Mouse (Mus musculus) left cerebral cortex, adult 18-20 months (tissue): ENCODE results near the gene Celf6. TPM values are rescaled to one million over a fixed set of nuclear protein-coding genes. Genes with fewer than 3 reads are reported as not detected.

Source experiments
- DNase-seq, 2 experiments: peaks; one replicate each; pipeline ENCODE4 v3.0.0; 2021 to 2022; ENCODE audit warnings: low spot score in 2 of 2, mixed read lengths in 1 of 2
- total RNA-seq, 2 experiments: library from RNA; stranded (reverse); gene quantifications; 2 replicates each; pipeline ENCODE4 v1.2.3; 2021

Celf6 gene
- total RNA-seq, 2 experiments from 2014 or later: 29.7 to 35.2 TPM

- peak; percentile 80 to 85 for DNase-seq
These were observed 7.2 kb downstream of the Celf6 start for GRCm38 (mm10) chr9:59584871-59585308.

GRCm38 (mm10) chr9:59588252-59588651, 10.5 kb downstream of the Celf6 start:
- no peak for DNase-seq

- peak; percentile 73 to 79 for DNase-seq
These were observed 11.3 kb downstream of the Celf6 start for GRCm38 (mm10) chr9:59588710-59589671.

GRCm38 (mm10) chr9:59589703-59590439, 12.2 kb downstream of the Celf6 start:
- DNase-seq: peak; percentile 54 to 73

GRCm38 (mm10) chr9:59601661-59602060, 23.9 kb downstream of the Celf6 start:
- no peak for DNase-seq

GRCm38 (mm10) chr9:59605967-59606366, 28.2 kb downstream of the Celf6 start:
- DNase-seq: no peak

GRCm38 (mm10) chr9:59610950-59611349, 33.2 kb downstream of the Celf6 start:
- DNase-seq: no peak

GRCm38 (mm10) chr9:59615797-59616196, 38.1 kb downstream of the Celf6 start:
- no peak for DNase-seq

- DNase-seq: peak; percentile 100
These were observed 39.0 kb downstream of the Celf6 start, which contains the start of gene Parp6 for GRCm38 (mm10) chr9:59616622-59617306. Parp6 (plus strand) TSS chr9:59617284.

- DNase-seq: peak in 1 of 2 experiments; percentile 5
These were observed 39.7 kb downstream of the Celf6 start for GRCm38 (mm10) chr9:59617307-59617973.

- no peak for DNase-seq
These were observed 60.7 kb downstream of the Celf6 start for GRCm38 (mm10) chr9:59638372-59638771.

- DNase-seq: no peak
These were observed 62.2 kb downstream of the Celf6 start for GRCm38 (mm10) chr9:59639936-59640335.

- no peak for DNase-seq
These were observed 63.6 kb downstream of the Celf6 start for GRCm38 (mm10) chr9:59641320-59641719.

- DNase-seq: no peak
These were observed 72.2 kb downstream of the Celf6 start for GRCm38 (mm10) chr9:59649911-59650310.

- no peak for DNase-seq
These were observed 75.7 kb downstream of the Celf6 start for GRCm38 (mm10) chr9:59653371-59653770.

- no peak for DNase-seq
These were observed 76.8 kb downstream of the Celf6 start for GRCm38 (mm10) chr9:59654450-59654983.

GRCm38 (mm10) chr9:59655958-59656634, 78.4 kb downstream of the Celf6 start, which contains the start of gene Pkm:
Pkm (plus strand) TSS chr9:59656368.
- peak; percentile 96 for DNase-seq
